Mouse (Mus musculus): ENCODE results near the gene Fhl2.

GRCm38 (mm10) chr1:43127820-43128610, 68.8 kb downstream of the Fhl2 start:
- no peak for TF ChIP-seq CTCF (IDR thresholded peaks at IDR 0.05; ENCODE audit: low read depth)
- no peak for TF ChIP-seq EP300 (IDR thresholded peaks at IDR 0.05; ENCODE audit: low read depth)

Measured in liver, postnatal 0 days (tissue).